Mouse (Mus musculus) megakaryocyte-erythroid progenitor cell, adult 5-6 weeks (primary cell): ENCODE measurements at regions not wholly inside any gene's neighbourhood (a gene's known extent, or its start where the extent isn't known, plus 50 kb on each side); places are given as distances from the start of the nearest gene placed in this dataset.
"Not testable (repeated sequence)": the region's sequence is repeated elsewhere in the genome, so short reads cannot be mapped to it uniquely, and the experiment has no call there.

Source experiments
- ATAC-seq: replicated peaks from 2 replicates; pipeline ENCODE4 v1.8.0; 2016; ENCODE audit warnings: mild to moderate bottlenecking, inconsistent platforms; ENCODE audit not compliant: severe bottlenecking, poor library complexity, low FRiP score, low TSS enrichment

- no peak for ATAC-seq
Measured at GRCm38 (mm10) chr12:39646556-39646955, 391.3 kb downstream of the Arl4a start.

- no peak for ATAC-seq
Measured at GRCm38 (mm10) chr12:39645581-39645980, 392.2 kb downstream of the Arl4a start.

- ATAC-seq = no peak
Measured at GRCm38 (mm10) chr12:39639246-39639645, 398.6 kb downstream of the Arl4a start.

GRCm38 (mm10) chr12:39634337-39634736 is 403.5 kb downstream of the Arl4a start:
- ATAC-seq = no peak

GRCm38 (mm10) chr12:39621266-39621665 is 416.6 kb downstream of the Arl4a start:
- no peak for ATAC-seq

- ATAC-seq = no peak
Measured at GRCm38 (mm10) chr12:39605289-39605688, 432.5 kb downstream of the Arl4a start.

- ATAC-seq = no peak
Measured at GRCm38 (mm10) chr12:39604723-39605122, 433.1 kb downstream of the Arl4a start.

GRCm38 (mm10) chr12:39594726-39595125 is 443.1 kb downstream of the Arl4a start:
- no peak for ATAC-seq

- ATAC-seq = not testable (repeated sequence)
Measured at GRCm38 (mm10) chr12:39593781-39594180, 444.0 kb downstream of the Arl4a start.

- ATAC-seq = no peak
Measured at GRCm38 (mm10) chr12:39587204-39587909, 450.5 kb downstream of the Arl4a start.

- no peak for ATAC-seq
Measured at GRCm38 (mm10) chr12:39586163-39586562, 451.7 kb downstream of the Arl4a start.

- ATAC-seq = no peak
Measured at GRCm38 (mm10) chr12:39577610-39578009, 460.2 kb downstream of the Arl4a start.

- no peak for ATAC-seq
Measured at GRCm38 (mm10) chr12:39572802-39573201, 465.0 kb downstream of the Arl4a start.

GRCm38 (mm10) chr12:39572147-39572546 is 465.7 kb downstream of the Arl4a start:
- ATAC-seq = no peak

- ATAC-seq = no peak
Measured at GRCm38 (mm10) chr12:39560734-39561446, 476.9 kb downstream of the Arl4a start.

- ATAC-seq = no peak
Measured at GRCm38 (mm10) chr12:39558491-39558890, 479.3 kb downstream of the Arl4a start.

- ATAC-seq = no peak
Measured at GRCm38 (mm10) chr12:39536326-39536725, 501.5 kb downstream of the Arl4a start.

- ATAC-seq = no peak
Measured at GRCm38 (mm10) chr12:39528121-39528520, 509.7 kb downstream of the Arl4a start.

- no peak for ATAC-seq
Measured at GRCm38 (mm10) chr12:39527216-39527600, 510.6 kb downstream of the Arl4a start.

- no peak for ATAC-seq
Measured at GRCm38 (mm10) chr12:39526535-39527215, 511.1 kb downstream of the Arl4a start.

GRCm38 (mm10) chr12:39515690-39516089 is 522.1 kb downstream of the Arl4a start:
- no peak for ATAC-seq
